Mouse (Mus musculus): ENCODE data around the gene Tenm2.

DNA sequence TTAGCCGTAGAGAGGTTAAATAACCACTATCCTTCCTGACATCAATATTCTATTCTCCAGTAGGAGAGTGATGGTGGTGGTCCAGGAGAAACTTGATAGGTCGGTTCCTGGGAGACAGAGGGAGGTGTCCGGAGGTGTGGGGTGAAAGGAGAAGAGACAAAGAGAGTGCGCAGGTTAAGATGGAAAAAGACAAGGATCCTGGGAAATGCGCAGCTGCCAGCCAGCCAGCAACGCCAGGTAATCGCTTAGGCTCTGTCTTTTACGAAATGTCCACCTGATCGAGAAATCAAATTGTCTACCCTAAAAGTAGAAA lies 957.9 kb downstream of the Tenm2 start:
- TF ChIP-seq POLR2A (IDR thresholded peaks at IDR 0.05; ENCODE audit: control insufficient read depth, low read depth, low read length) (no peak), CTCF (IDR thresholded peaks at IDR 0.05; ENCODE audit: control insufficient read depth, insufficient read depth, insufficient replicate concordance, low read depth, low read length) (no peak)

Measured in testis, adult 2 months (tissue).